Mouse (Mus musculus) liver, embryonic 14.5 days (tissue): ENCODE data around the gene Ptger4.

Experiments used
- CTCF ChIP-seq: IDR thresholded peaks from 2 replicates; pipeline ENCODE4 v1.5.1; 2016; ENCODE audit warnings: antibody characterized with exemption, low read depth, control low read depth
- EP300 ChIP-seq: IDR thresholded peaks from 2 replicates; pipeline ENCODE4 v1.6.1; 2016; ENCODE audit warnings: antibody characterized with exemption, low read depth

- no peak for TF ChIP-seq CTCF
- peak; percentile 65 for TF ChIP-seq EP300
Observed at GRCm38 (mm10) chr15:5261004-5261403, 17.0 kb upstream of the Ptger4 start.
